Mouse (Mus musculus): ENCODE measurements at regions not wholly inside any gene's neighbourhood (a gene's known extent, or its start where the extent isn't known, plus 50 kb on each side); places are given as distances from the start of the nearest gene placed in this dataset.

DNA sequence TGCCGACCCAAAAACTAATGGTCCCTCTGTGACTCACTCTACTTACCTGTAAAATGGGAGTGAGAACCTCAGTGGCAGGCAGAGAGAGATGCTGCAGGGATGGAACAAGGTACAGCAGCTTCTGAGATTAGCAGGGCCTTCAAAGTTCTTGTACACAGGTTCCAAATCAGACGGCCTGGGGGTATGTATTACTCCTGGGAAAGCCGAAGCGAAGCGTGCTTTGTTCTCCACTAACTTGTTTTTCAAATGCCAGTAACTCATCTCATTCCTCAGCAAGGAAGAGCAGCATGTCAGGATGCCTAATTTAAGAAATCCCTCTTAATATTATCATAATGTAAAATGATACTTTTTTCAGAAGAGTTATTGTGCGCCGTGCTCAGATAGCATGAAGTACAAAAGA is 66.1 kb upstream of the Cacna2d3 start:
- TF ChIP-seq POLR2A (IDR thresholded peaks at IDR 0.05; ENCODE audit: borderline replicate concordance, extremely low read depth, low read depth, low read length): no peak
- TF ChIP-seq CTCF (IDR thresholded peaks at IDR 0.05; ENCODE audit: insufficient read depth, low read length): no peak
